Mouse (Mus musculus): ENCODE data around the gene Gm43720. TPM values are rescaled to one million over a fixed set of nuclear protein-coding genes. Genes with fewer than 3 reads are reported as not detected.

The Gm43720 gene
- polyA plus RNA-seq, 1 experiment, result not detected

GRCm38 (mm10) chr5:138275216-138276050 lies 4.3 kb downstream of the Gm43720 start:
- Histone ChIP-seq H3K79me3 (ENCODE audit: low read depth) (no peaks in the 10 kb centered on the region), H3K27me3 (ENCODE audit: control insufficient read depth, insufficient read depth, insufficient read length) (peaks cover 17% of the 10 kb centered on the region), H3K36me3 (ENCODE audit: control insufficient read depth, insufficient read depth) (no peaks in the 10 kb centered on the region), H3K4me3 (ENCODE audit: insufficient read depth, poor library complexity, severe bottlenecking) (no peak overlapping the region), H3ac (ENCODE audit: control insufficient read depth, insufficient read length, low read depth) (no peak overlapping the region), H3K79me2 (ENCODE audit: control insufficient read depth, insufficient read depth) (no peaks in the 10 kb centered on the region)
- TF ChIP-seq FOSL1 (IDR thresholded peaks at IDR 0.05; ENCODE audit: insufficient read depth, low read length, poor library complexity, severe bottlenecking), result no peak
- TF ChIP-seq CTCF (IDR thresholded peaks at IDR 0.05; ENCODE audit: control insufficient read depth, insufficient read depth, insufficient read length), result no peak
- no peak for TF ChIP-seq USF1 (IDR thresholded peaks at IDR 0.05; ENCODE audit: low read depth)
- TF ChIP-seq MYOD1 (IDR thresholded peaks at IDR 0.05; ENCODE audit: control insufficient read depth, insufficient read length, low read depth), result no peak
- no peak for TF ChIP-seq CEBPB (IDR thresholded peaks at IDR 0.05; ENCODE audit: low read depth)
- TF ChIP-seq MYOG (IDR thresholded peaks at IDR 0.05; ENCODE audit: control insufficient read depth, extremely low read depth, insufficient read length), result no peak
- TF ChIP-seq MAX (IDR thresholded peaks at IDR 0.05), result no peak

GRCm38 (mm10) chr5:138274186-138274585 lies 5.6 kb downstream of the Gm43720 start:
- H3K27me3 ChIP-seq (ENCODE audit: control insufficient read depth, insufficient read depth, insufficient read length), result peaks cover 17% of the 10 kb centered on the region
- no peaks in the 10 kb centered on the region for H3K79me2 ChIP-seq (ENCODE audit: control insufficient read depth, insufficient read depth)
- no peaks in the 10 kb centered on the region for H3K36me3 ChIP-seq (ENCODE audit: control insufficient read depth, insufficient read depth)
- TF ChIP-seq USF1 (IDR thresholded peaks at IDR 0.05; ENCODE audit: low read depth), result no peak
- no peak for TF ChIP-seq CTCF (IDR thresholded peaks at IDR 0.05; ENCODE audit: control insufficient read depth, insufficient read depth, insufficient read length)
- no peak for TF ChIP-seq MYOD1 (IDR thresholded peaks at IDR 0.05; ENCODE audit: control insufficient read depth, insufficient read length, low read depth)
- TF ChIP-seq CEBPB (IDR thresholded peaks at IDR 0.05; ENCODE audit: low read depth), result no peak
- TF ChIP-seq FOSL1 (IDR thresholded peaks at IDR 0.05; ENCODE audit: insufficient read depth, low read length, poor library complexity, severe bottlenecking), result no peak
- TF ChIP-seq MAX (IDR thresholded peaks at IDR 0.05), result no peak
- TF ChIP-seq MYOG (IDR thresholded peaks at IDR 0.05; ENCODE audit: control insufficient read depth, extremely low read depth, insufficient read length), result no peak
- H3K4me3 ChIP-seq (ENCODE audit: insufficient read depth, poor library complexity, severe bottlenecking), result no peak overlapping the region
- H3K79me3 ChIP-seq (ENCODE audit: low read depth), result no peaks in the 10 kb centered on the region
- no peak overlapping the region for H3ac ChIP-seq (ENCODE audit: control insufficient read depth, insufficient read length, low read depth)

GRCm38 (mm10) chr5:138272409-138272923 lies 7.3 kb downstream of the Gm43720 start, which contains the start of gene Gal3st4:
Gal3st4 (minus strand) TSS chr5:138272840.
- Histone ChIP-seq H3K79me2 (ENCODE audit: control insufficient read depth, insufficient read depth) (no peaks in the 10 kb centered on the region), H3ac (ENCODE audit: control insufficient read depth, insufficient read length, low read depth) (no peak within 1 kb of the TSS), H3K4me3 (ENCODE audit: insufficient read depth, poor library complexity, severe bottlenecking) (no peak within 1 kb of the TSS), H3K36me3 (ENCODE audit: control insufficient read depth, insufficient read depth) (no peaks in the 10 kb centered on the region), H3K79me3 (ENCODE audit: low read depth) (no peaks in the 10 kb centered on the region), H3K27me3 (ENCODE audit: control insufficient read depth, insufficient read depth, insufficient read length) (peaks cover 17% of the 10 kb centered on the region)
- no peak for TF ChIP-seq MYOD1 (IDR thresholded peaks at IDR 0.05; ENCODE audit: control insufficient read depth, insufficient read length, low read depth)
- TF ChIP-seq CTCF (IDR thresholded peaks at IDR 0.05; ENCODE audit: control insufficient read depth, insufficient read depth, insufficient read length), result no peak
- no peak for TF ChIP-seq USF1 (IDR thresholded peaks at IDR 0.05; ENCODE audit: low read depth)
- no peak for TF ChIP-seq CEBPB (IDR thresholded peaks at IDR 0.05; ENCODE audit: low read depth)
- TF ChIP-seq MYOG (IDR thresholded peaks at IDR 0.05; ENCODE audit: control insufficient read depth, extremely low read depth, insufficient read length), result no peak
- TF ChIP-seq MAX (IDR thresholded peaks at IDR 0.05), result no peak
- TF ChIP-seq FOSL1 (IDR thresholded peaks at IDR 0.05; ENCODE audit: insufficient read depth, low read length, poor library complexity, severe bottlenecking), result no peak

GRCm38 (mm10) chr5:138271232-138271631 lies 8.5 kb downstream of the Gm43720 start:
- no peak for TF ChIP-seq CTCF (IDR thresholded peaks at IDR 0.05; ENCODE audit: control insufficient read depth, insufficient read depth, insufficient read length)
- no peak for TF ChIP-seq FOSL1 (IDR thresholded peaks at IDR 0.05; ENCODE audit: insufficient read depth, low read length, poor library complexity, severe bottlenecking)
- no peak for TF ChIP-seq CEBPB (IDR thresholded peaks at IDR 0.05; ENCODE audit: low read depth)
- TF ChIP-seq MYOD1 (IDR thresholded peaks at IDR 0.05; ENCODE audit: control insufficient read depth, insufficient read length, low read depth), result no peak

GRCm38 (mm10) chr5:138268980-138269379 lies 10.8 kb downstream of the Gm43720 start:
- Histone ChIP-seq H3K79me2 (ENCODE audit: control insufficient read depth, insufficient read depth) (peaks cover 8% of the 10 kb centered on the region), H3K36me3 (ENCODE audit: control insufficient read depth, insufficient read depth) (no peaks in the 10 kb centered on the region), H3ac (ENCODE audit: control insufficient read depth, insufficient read length, low read depth) (no peak overlapping the region), H3K27me3 (ENCODE audit: control insufficient read depth, insufficient read depth, insufficient read length) (peaks cover 14% of the 10 kb centered on the region), H3K79me3 (ENCODE audit: low read depth) (no peaks in the 10 kb centered on the region), H3K4me3 (ENCODE audit: insufficient read depth, poor library complexity, severe bottlenecking) (no peak overlapping the region)
- no peak for TF ChIP-seq CTCF (IDR thresholded peaks at IDR 0.05; ENCODE audit: control insufficient read depth, insufficient read depth, insufficient read length)
- no peak for TF ChIP-seq MAX (IDR thresholded peaks at IDR 0.05)
- TF ChIP-seq MYOD1 (IDR thresholded peaks at IDR 0.05; ENCODE audit: control insufficient read depth, insufficient read length, low read depth), result no peak
- TF ChIP-seq USF1 (IDR thresholded peaks at IDR 0.05; ENCODE audit: low read depth), result no peak
- no peak for TF ChIP-seq FOSL1 (IDR thresholded peaks at IDR 0.05; ENCODE audit: insufficient read depth, low read length, poor library complexity, severe bottlenecking)
- TF ChIP-seq MYOG (IDR thresholded peaks at IDR 0.05; ENCODE audit: control insufficient read depth, extremely low read depth, insufficient read length), result no peak
- TF ChIP-seq CEBPB (IDR thresholded peaks at IDR 0.05; ENCODE audit: low read depth), result no peak

More at GRCm38 (mm10) chr5:138271232-138271631, 8.5 kb downstream of the Gm43720 start:
- Histone ChIP-seq H3K36me3 (ENCODE audit: control insufficient read depth, insufficient read depth) (no peaks in the 10 kb centered on the region), H3K4me3 (ENCODE audit: insufficient read depth, poor library complexity, severe bottlenecking) (no peak overlapping the region), H3K27me3 (ENCODE audit: control insufficient read depth, insufficient read depth, insufficient read length) (peaks cover 17% of the 10 kb centered on the region), H3K79me3 (ENCODE audit: low read depth) (no peaks in the 10 kb centered on the region), H3ac (ENCODE audit: control insufficient read depth, insufficient read length, low read depth) (no peak overlapping the region), H3K79me2 (ENCODE audit: control insufficient read depth, insufficient read depth) (no peaks in the 10 kb centered on the region)
